Mouse (Mus musculus): ENCODE results near the gene Babam1. TPM values are rescaled to one million over a fixed set of nuclear protein-coding genes. Genes with fewer than 3 reads are reported as not detected.

Gene Babam1
- polyA plus RNA-seq, 1 experiment, result 70.6 TPM

DNA sequence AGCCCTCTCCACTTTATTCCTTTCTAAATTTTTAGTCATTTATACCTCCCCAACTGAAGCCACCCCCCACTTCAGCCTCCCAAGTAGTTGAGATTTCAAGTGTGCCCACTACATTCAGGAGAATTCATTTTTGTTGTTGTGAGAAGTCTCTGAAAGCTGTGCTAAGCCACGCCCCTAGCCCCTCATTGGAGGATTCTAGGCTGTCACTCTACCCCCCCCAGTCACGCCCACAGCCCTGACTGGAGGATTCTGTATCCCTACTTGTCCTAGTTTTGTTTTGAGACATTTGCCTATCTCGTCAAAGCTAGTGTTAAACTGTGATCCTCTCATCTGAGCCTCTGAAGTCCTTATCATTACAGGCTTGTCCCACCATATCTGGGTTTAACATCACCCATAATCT is 3.8 kb upstream of the Babam1 start:
- no peak overlapping the region for H3K4me3 ChIP-seq (ENCODE audit: control insufficient read depth, low read depth, low read length)
- H3K27me3 ChIP-seq (ENCODE audit: control insufficient read depth, insufficient read depth, low read length), result no peaks in the 10 kb centered on the region
- no peak for TF ChIP-seq CTCF (IDR thresholded peaks at IDR 0.05; ENCODE audit: control insufficient read depth, insufficient read depth, insufficient replicate concordance, low read depth, low read length)
- TF ChIP-seq POLR2A (IDR thresholded peaks at IDR 0.05; ENCODE audit: control insufficient read depth, low read depth, low read length), result no peak
- no peak overlapping the region for H3K27ac ChIP-seq (ENCODE audit: control insufficient read depth, insufficient read depth, low read depth, low read length)
- no peaks in the 10 kb centered on the region for H3K36me3 ChIP-seq (ENCODE audit: control insufficient read depth, insufficient read depth, low read length)
- H3K4me1 ChIP-seq (ENCODE audit: control insufficient read depth, insufficient read depth, low read length), result peaks cover 16% of the 10 kb centered on the region

DNA sequence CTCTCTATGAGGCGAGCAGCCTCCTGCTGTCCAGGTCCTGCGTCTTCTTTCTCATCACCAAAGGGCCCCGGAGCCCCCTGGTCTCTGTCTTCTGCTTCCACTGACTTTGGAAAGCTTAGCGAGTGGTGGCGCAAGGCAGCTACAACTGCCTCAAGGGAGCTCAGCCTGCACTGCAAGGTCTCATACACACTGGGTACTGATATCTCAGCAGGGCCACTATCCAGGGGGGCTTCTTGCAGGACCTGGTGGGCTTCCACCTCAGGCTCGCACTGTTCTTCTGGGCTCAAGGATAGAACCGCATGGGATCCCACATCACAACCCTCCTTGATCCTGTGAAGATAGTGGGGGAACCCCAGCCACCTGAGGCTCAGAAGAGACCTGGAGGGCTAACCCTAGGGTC is 2.2 kb upstream of the Babam1 start:
- TF ChIP-seq CTCF (IDR thresholded peaks at IDR 0.05; ENCODE audit: control insufficient read depth, insufficient read depth, insufficient replicate concordance, low read depth, low read length), result no peak
- no peak for TF ChIP-seq POLR2A (IDR thresholded peaks at IDR 0.05; ENCODE audit: control insufficient read depth, low read depth, low read length)
- Histone ChIP-seq H3K4me1 (ENCODE audit: control insufficient read depth, insufficient read depth, low read length) (peaks cover 16% of the 10 kb centered on the region), H3K36me3 (ENCODE audit: control insufficient read depth, insufficient read depth, low read length) (no peaks in the 10 kb centered on the region), H3K27me3 (ENCODE audit: control insufficient read depth, insufficient read depth, low read length) (no peaks in the 10 kb centered on the region), H3K27ac (ENCODE audit: control insufficient read depth, insufficient read depth, low read depth, low read length) (no peak overlapping the region), H3K4me3 (ENCODE audit: control insufficient read depth, low read depth, low read length) (no peak overlapping the region)

DNA sequence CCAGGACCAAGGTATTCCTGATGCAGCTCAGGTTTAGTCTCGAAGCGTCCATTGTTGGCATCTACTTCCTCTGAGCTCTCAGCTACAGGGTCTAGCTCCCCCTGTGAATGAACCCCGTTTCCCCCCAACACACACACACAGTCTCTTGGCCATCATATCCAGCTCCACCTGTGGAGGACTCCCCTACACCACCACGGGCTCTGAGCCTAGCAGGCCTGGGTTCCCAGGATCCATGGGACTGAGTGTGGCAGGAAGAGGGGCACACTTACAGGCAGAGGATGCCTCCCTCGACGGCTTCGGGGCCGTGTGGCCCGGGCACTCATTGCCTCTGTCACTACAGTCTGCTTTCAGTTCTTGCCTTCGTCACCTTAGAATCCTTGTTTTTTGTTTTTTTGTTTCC is 1.6 kb upstream of the Babam1 start:
- Histone ChIP-seq H3K27me3 (ENCODE audit: control insufficient read depth, insufficient read depth, low read length) (no peaks in the 10 kb centered on the region), H3K4me1 (ENCODE audit: control insufficient read depth, insufficient read depth, low read length) (peaks cover 16% of the 10 kb centered on the region), H3K36me3 (ENCODE audit: control insufficient read depth, insufficient read depth, low read length) (no peaks in the 10 kb centered on the region), H3K27ac (ENCODE audit: control insufficient read depth, insufficient read depth, low read depth, low read length) (no peak overlapping the region), H3K4me3 (ENCODE audit: control insufficient read depth, low read depth, low read length) (no peak overlapping the region)
- TF ChIP-seq CTCF (IDR thresholded peaks at IDR 0.05; ENCODE audit: control insufficient read depth, insufficient read depth, insufficient replicate concordance, low read depth, low read length) (no peak), POLR2A (IDR thresholded peaks at IDR 0.05; ENCODE audit: control insufficient read depth, low read depth, low read length) (no peak)

DNA sequence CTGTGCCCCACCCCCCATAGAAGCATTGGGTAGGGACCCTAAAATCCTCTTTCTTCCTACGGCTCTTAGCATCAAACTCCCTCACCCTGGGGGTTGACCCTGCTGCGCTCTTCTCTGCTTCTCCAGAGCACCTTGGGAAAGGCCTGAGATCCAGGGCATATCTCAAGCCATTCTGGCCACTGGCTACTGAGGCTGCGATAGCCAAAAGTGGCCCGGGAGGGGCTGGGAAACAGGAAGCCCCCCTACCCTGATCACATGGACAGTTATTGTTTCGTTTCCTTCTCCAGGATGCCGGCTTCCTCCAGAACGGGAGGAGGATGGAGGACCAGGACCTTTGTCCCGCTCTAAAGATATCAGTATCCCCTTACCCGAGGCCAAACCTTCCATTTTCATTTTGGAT is 1.0 kb upstream of the Babam1 start, which contains the start of gene Ushbp1:
Ushbp1 (minus strand) TSS at position 174 of the 400 bp plus-strand sequence.
- no peaks in the 10 kb centered on the region for H3K27me3 ChIP-seq (ENCODE audit: control insufficient read depth, insufficient read depth, low read length)
- H3K4me1 ChIP-seq (ENCODE audit: control insufficient read depth, insufficient read depth, low read length), result peaks cover 16% of the 10 kb centered on the region
- TF ChIP-seq CTCF (IDR thresholded peaks at IDR 0.05; ENCODE audit: control insufficient read depth, insufficient read depth, insufficient replicate concordance, low read depth, low read length), result no peak
- no peak for TF ChIP-seq POLR2A (IDR thresholded peaks at IDR 0.05; ENCODE audit: control insufficient read depth, low read depth, low read length)
- H3K36me3 ChIP-seq (ENCODE audit: control insufficient read depth, insufficient read depth, low read length), result no peaks in the 10 kb centered on the region
- H3K27ac ChIP-seq (ENCODE audit: control insufficient read depth, insufficient read depth, low read depth, low read length), result peak within 1 kb of the TSS; percentile 65
- peak within 1 kb of the TSS; percentile 93 for H3K4me3 ChIP-seq (ENCODE audit: control insufficient read depth, low read depth, low read length)

DNA sequence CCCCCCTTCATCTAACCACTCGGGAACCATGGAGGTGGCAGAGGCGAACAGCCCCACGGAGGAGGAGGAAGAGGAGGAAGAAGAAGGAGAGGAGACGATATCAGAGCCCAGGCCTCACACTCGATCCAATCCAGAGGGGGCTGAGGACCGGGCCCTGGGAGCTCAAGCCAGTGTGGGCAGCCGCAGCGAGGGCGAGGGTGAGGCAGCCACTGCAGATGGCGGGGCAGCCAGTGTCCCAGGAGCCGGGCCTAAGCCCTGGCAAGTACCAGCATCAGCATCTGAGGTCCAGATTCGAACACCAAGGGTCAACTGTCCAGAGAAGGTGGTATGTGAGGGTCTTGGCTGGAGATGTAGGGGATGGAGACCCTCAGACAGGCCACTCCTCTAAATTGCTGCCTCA is 1.0 kb downstream of the Babam1 start:
- TF ChIP-seq CTCF (IDR thresholded peaks at IDR 0.05; ENCODE audit: control insufficient read depth, insufficient read depth, insufficient replicate concordance, low read depth, low read length) (no peak), POLR2A (IDR thresholded peaks at IDR 0.05; ENCODE audit: control insufficient read depth, low read depth, low read length) (no peak)
- Histone ChIP-seq H3K4me1 (ENCODE audit: control insufficient read depth, insufficient read depth, low read length) (peaks cover 16% of the 10 kb centered on the region), H3K27ac (ENCODE audit: control insufficient read depth, insufficient read depth, low read depth, low read length) (no peak overlapping the region), H3K4me3 (ENCODE audit: control insufficient read depth, low read depth, low read length) (no peak overlapping the region), H3K27me3 (ENCODE audit: control insufficient read depth, insufficient read depth, low read length) (no peaks in the 10 kb centered on the region), H3K36me3 (ENCODE audit: control insufficient read depth, insufficient read depth, low read length) (no peaks in the 10 kb centered on the region)

DNA sequence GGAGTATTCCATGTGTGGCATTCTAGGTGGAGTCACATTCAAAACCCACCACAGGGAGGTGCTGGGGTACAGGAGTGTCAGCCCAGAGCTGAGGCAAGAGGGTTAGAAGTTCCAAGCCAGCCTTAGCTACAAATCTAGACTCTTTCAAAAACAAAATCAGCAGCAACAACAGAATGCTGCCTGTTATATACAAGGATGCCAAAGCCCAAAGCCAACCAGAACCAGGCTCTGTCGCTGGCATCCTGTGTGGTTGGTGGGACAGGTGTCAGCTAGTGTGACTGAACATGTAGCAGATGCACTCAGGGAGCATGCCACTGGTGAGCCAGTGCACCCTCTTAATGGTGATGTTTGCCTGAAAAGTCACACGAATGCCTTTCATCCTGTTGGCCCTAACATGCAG is 4.2 kb downstream of the Babam1 start:
- no peaks in the 10 kb centered on the region for H3K36me3 ChIP-seq (ENCODE audit: control insufficient read depth, insufficient read depth, low read length)
- H3K4me1 ChIP-seq (ENCODE audit: control insufficient read depth, insufficient read depth, low read length), result peaks cover 13% of the 10 kb centered on the region
- TF ChIP-seq POLR2A (IDR thresholded peaks at IDR 0.05; ENCODE audit: control insufficient read depth, low read depth, low read length) (no peak), CTCF (IDR thresholded peaks at IDR 0.05; ENCODE audit: control insufficient read depth, insufficient read depth, insufficient replicate concordance, low read depth, low read length) (no peak)
- no peak overlapping the region for H3K4me3 ChIP-seq (ENCODE audit: control insufficient read depth, low read depth, low read length)
- no peaks in the 10 kb centered on the region for H3K27me3 ChIP-seq (ENCODE audit: control insufficient read depth, insufficient read depth, low read length)
- no peak overlapping the region for H3K27ac ChIP-seq (ENCODE audit: control insufficient read depth, insufficient read depth, low read depth, low read length)

DNA sequence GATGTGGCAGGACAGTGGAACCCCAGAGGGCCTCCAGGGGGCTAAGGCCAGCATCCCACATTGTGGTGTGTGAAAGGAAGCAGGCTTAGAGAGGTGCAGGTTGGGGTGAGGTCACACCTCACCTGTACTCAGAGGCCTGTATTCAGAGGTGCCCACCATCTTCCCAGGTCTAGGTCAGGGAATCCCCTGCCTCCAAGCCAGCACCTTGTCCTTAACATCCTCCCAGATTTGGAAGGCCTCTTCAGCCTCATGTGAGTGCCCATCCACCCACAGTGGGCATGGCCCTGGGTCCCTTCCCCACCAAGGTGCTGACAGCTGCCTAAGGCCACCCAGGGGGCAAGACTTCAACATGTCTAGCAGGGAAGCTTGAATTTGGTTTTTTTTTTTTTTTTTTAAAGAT is 4.8 kb downstream of the Babam1 start:
- H3K27me3 ChIP-seq (ENCODE audit: control insufficient read depth, insufficient read depth, low read length), result no peaks in the 10 kb centered on the region
- H3K27ac ChIP-seq (ENCODE audit: control insufficient read depth, insufficient read depth, low read depth, low read length), result no peak overlapping the region
- no peak overlapping the region for H3K4me3 ChIP-seq (ENCODE audit: control insufficient read depth, low read depth, low read length)
- TF ChIP-seq CTCF (IDR thresholded peaks at IDR 0.05; ENCODE audit: control insufficient read depth, insufficient read depth, insufficient replicate concordance, low read depth, low read length) (no peak), POLR2A (IDR thresholded peaks at IDR 0.05; ENCODE audit: control insufficient read depth, low read depth, low read length) (no peak)
- no peaks in the 10 kb centered on the region for H3K36me3 ChIP-seq (ENCODE audit: control insufficient read depth, insufficient read depth, low read length)
- H3K4me1 ChIP-seq (ENCODE audit: control insufficient read depth, insufficient read depth, low read length), result peaks cover 14% of the 10 kb centered on the region

DNA sequence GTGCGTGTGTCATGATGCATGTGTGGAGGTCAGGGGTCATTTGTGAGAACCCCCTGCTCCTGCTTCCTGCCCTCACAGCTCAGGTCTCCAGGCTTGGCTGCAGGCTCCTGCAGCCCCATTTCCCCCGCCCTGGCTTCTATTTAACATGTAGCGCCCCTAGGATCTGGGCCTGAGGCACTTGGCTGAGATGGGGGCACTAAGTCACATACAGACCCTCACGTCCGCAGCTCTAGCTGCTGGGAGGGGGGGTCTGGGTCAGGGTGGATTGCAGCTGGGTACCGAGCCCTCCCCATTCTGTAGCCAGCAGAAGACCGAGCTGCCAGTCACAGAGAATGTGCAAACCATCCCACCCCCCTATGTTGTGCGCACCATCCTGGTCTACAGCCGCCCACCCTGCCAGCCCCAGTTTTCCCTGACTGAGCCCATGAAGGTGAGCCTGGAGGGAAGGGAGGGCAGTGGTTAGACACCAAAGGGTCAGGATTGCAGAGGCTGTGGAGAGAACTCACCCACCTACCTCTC is 5.8 kb downstream of the Babam1 start:
- H3K4me3 ChIP-seq (ENCODE audit: control insufficient read depth, low read depth, low read length), result no peak overlapping the region
- H3K27me3 ChIP-seq (ENCODE audit: control insufficient read depth, insufficient read depth, low read length), result no peaks in the 10 kb centered on the region
- no peaks in the 10 kb centered on the region for H3K36me3 ChIP-seq (ENCODE audit: control insufficient read depth, insufficient read depth, low read length)
- no peak for TF ChIP-seq CTCF (IDR thresholded peaks at IDR 0.05; ENCODE audit: control insufficient read depth, insufficient read depth, insufficient replicate concordance, low read depth, low read length)
- peaks cover 16% of the 10 kb centered on the region for H3K4me1 ChIP-seq (ENCODE audit: control insufficient read depth, insufficient read depth, low read length)
- no peak overlapping the region for H3K27ac ChIP-seq (ENCODE audit: control insufficient read depth, insufficient read depth, low read depth, low read length)
